Mouse (Mus musculus) midbrain, embryonic 11.5 days (tissue): ENCODE measurements at regions not wholly inside any gene's neighbourhood (a gene's known extent, or its start where the extent isn't known, plus 50 kb on each side); places are given as distances from the start of the nearest gene placed in this dataset.
"Not testable (repeated sequence)": the region's sequence is repeated elsewhere in the genome, so short reads cannot be mapped to it uniquely, and the experiment has no call there.

Experiments
- ATAC-seq: fragments of 200-750 bp; cut with Nextera tagmentation; 2 replicates; pipeline ENCODE4 v1.8.0; 2017; ENCODE audit warnings: moderate TSS enrichment, moderate library complexity; ENCODE audit not compliant: low FRiP score
- DNase-seq: peaks from one replicate; pipeline ENCODE4 v3.0.0; 2015; ENCODE audit warnings: low spot score; ENCODE audit errors: missing footprints
- H3K27ac ChIP-seq: fragments of 300-500 bp; sonication (generic); 2 replicates; pipeline ENCODE4 v1.5.1; 2014; ENCODE audit warnings: low read depth, low read length
- H3K27me3 ChIP-seq: fragments of 300-500 bp; sonication (generic); 2 replicates; pipeline ENCODE4 v1.6.1; 2014; ENCODE audit warnings: mild to moderate bottlenecking, low read length, moderate library complexity, mixed read lengths; ENCODE audit not compliant: control insufficient read depth, insufficient read depth
- H3K36me3 ChIP-seq: fragments of 300-500 bp; sonication (generic); 2 replicates; pipeline ENCODE4 v1.6.1; 2014; ENCODE audit warnings: mild to moderate bottlenecking, low read length, moderate library complexity, mixed read lengths; ENCODE audit not compliant: control insufficient read depth, insufficient read depth
- H3K4me1 ChIP-seq: fragments of 300-500 bp; sonication (generic); 2 replicates; pipeline ENCODE4 v1.6.1; 2014; ENCODE audit warnings: low read length; ENCODE audit not compliant: control insufficient read depth, insufficient read depth
- H3K4me2 ChIP-seq: fragments of 300-500 bp; sonication (generic); 2 replicates; pipeline ENCODE4 v1.6.1; 2014; ENCODE audit warnings: mild to moderate bottlenecking, moderate library complexity
- H3K4me3 ChIP-seq: fragments of 300-500 bp; sonication (generic); 2 replicates; pipeline ENCODE4 v1.5.1; 2014; ENCODE audit warnings: low read depth, low read length
- H3K9ac ChIP-seq: fragments of 300-500 bp; sonication (generic); 2 replicates; pipeline ENCODE4 v1.6.1; 2014; ENCODE audit warnings: low read length
- H3K9me3 ChIP-seq: fragments of 300-500 bp; sonication (generic); 2 replicates; pipeline ENCODE4 v1.6.1; 2016; ENCODE audit warnings: low read length; ENCODE audit not compliant: control insufficient read depth
- WGBS: fragments of 180-500 bp; shearing (Covaris S2); extraction: QIAGEN DNeasy Blood & Tissue Kit; methylation state at CpG from one replicate; pipeline ENCODE4 v1.1.7; 2014; 5-methylcytosine and 5-hydroxymethylcytosine counted together

GRCm38 (mm10) chr12:69463327-69463726 lies 91.1 kb upstream of the Gm9887 start:
- not testable (repeated sequence) for H3K9ac ChIP-seq, H3K4me3 ChIP-seq, H3K9me3 ChIP-seq, H3K36me3 ChIP-seq, H3K4me2 ChIP-seq, ATAC-seq, H3K27me3 ChIP-seq, H3K27ac ChIP-seq, H3K4me1 ChIP-seq
- DNase-seq, result peak; percentile 83
- 97% methylated on average over 6 of the region's 6 CpGs for WGBS

GRCm38 (mm10) chr12:69461888-69462840 lies 89.9 kb upstream of the Gm9887 start:
- peak overlapping the region; percentile 51 for H3K9ac ChIP-seq
- H3K4me2 ChIP-seq, result peak overlapping the region; percentile 41
- ATAC-seq, result peak; percentile 82
- H3K36me3 ChIP-seq, result no peaks in the 10 kb centered on the region
- peak overlapping the region; percentile 19; the same call in 1 of the 2 replicates for H3K4me3 ChIP-seq
- no peaks in the 10 kb centered on the region for H3K9me3 ChIP-seq
- no peaks in the 10 kb centered on the region for H3K27me3 ChIP-seq
- H3K4me1 ChIP-seq, result no peaks in the 10 kb centered on the region
- no peak overlapping the region; the same call in 1 of the 2 replicates for H3K27ac ChIP-seq
- WGBS, result 31% methylated on average over 30 of the region's 30 CpGs
- peak; percentile 92 for DNase-seq

GRCm38 (mm10) chr12:69460552-69461079 lies 88.4 kb upstream of the Gm9887 start:
- ATAC-seq, result no peak
- no peak overlapping the region for H3K9ac ChIP-seq
- no peaks in the 10 kb centered on the region for H3K4me1 ChIP-seq
- no peaks in the 10 kb centered on the region for H3K36me3 ChIP-seq
- H3K4me2 ChIP-seq, result no peak overlapping the region
- H3K9me3 ChIP-seq, result no peaks in the 10 kb centered on the region
- no peak overlapping the region for H3K27ac ChIP-seq
- no peaks in the 10 kb centered on the region for H3K27me3 ChIP-seq
- peak; percentile 70 for DNase-seq
- 81% methylated on average over 3 of the region's 3 CpGs for WGBS
- H3K4me3 ChIP-seq, result no peak overlapping the region

GRCm38 (mm10) chr12:69458170-69458841 lies 86.0 kb upstream of the Gm9887 start:
- Histone ChIP-seq H3K4me3 (no peak overlapping the region), H3K4me1 (no peaks in the 10 kb centered on the region), H3K9ac (no peak overlapping the region), H3K4me2 (no peak overlapping the region), H3K27ac (no peak overlapping the region), H3K36me3 (no peaks in the 10 kb centered on the region), H3K27me3 (no peaks in the 10 kb centered on the region), H3K9me3 (no peaks in the 10 kb centered on the region)
- peak; percentile 35 for DNase-seq
- no peak for ATAC-seq
- 74% methylated on average over 14 of the region's 14 CpGs for WGBS

- WGBS, result 92% methylated on average over 3 of the region's 3 CpGs
- no peak overlapping the region for H3K9ac ChIP-seq
- DNase-seq, result peak; percentile 53
Measured at GRCm38 (mm10) chr12:69456746-69457145, 84.5 kb upstream of the Gm9887 start.

GRCm38 (mm10) chr12:69456116-69456515 lies 83.9 kb upstream of the Gm9887 start:
- no peak for ATAC-seq
- no peak overlapping the region for H3K27ac ChIP-seq
- no peaks in the 10 kb centered on the region for H3K4me1 ChIP-seq
- no peaks in the 10 kb centered on the region for H3K36me3 ChIP-seq
- 86% methylated on average over 12 of the region's 12 CpGs for WGBS
- DNase-seq, result peak; percentile 71
- H3K27me3 ChIP-seq, result no peaks in the 10 kb centered on the region
- no peak overlapping the region for H3K4me2 ChIP-seq
- H3K9ac ChIP-seq, result no peak overlapping the region
- H3K9me3 ChIP-seq, result no peaks in the 10 kb centered on the region
- no peak overlapping the region for H3K4me3 ChIP-seq

More at GRCm38 (mm10) chr12:69456746-69457145, 84.5 kb upstream of the Gm9887 start:
- Histone ChIP-seq H3K27me3 (no peaks in the 10 kb centered on the region), H3K4me3 (no peak overlapping the region), H3K4me1 (no peaks in the 10 kb centered on the region), H3K9me3 (no peaks in the 10 kb centered on the region), H3K27ac (no peak overlapping the region), H3K36me3 (no peaks in the 10 kb centered on the region), H3K4me2 (no peak overlapping the region)
- ATAC-seq, result no peak

GRCm38 (mm10) chr12:69455566-69455965 lies 83.3 kb upstream of the Gm9887 start:
- no peaks in the 10 kb centered on the region for H3K9me3 ChIP-seq
- H3K27me3 ChIP-seq, result no peaks in the 10 kb centered on the region
- WGBS, result 60% methylated on average over 5 of the region's 5 CpGs
- no peak for DNase-seq
- no peak overlapping the region for H3K9ac ChIP-seq
- H3K4me3 ChIP-seq, result no peak overlapping the region
- no peaks in the 10 kb centered on the region for H3K4me1 ChIP-seq
- H3K27ac ChIP-seq, result no peak overlapping the region
- H3K36me3 ChIP-seq, result no peaks in the 10 kb centered on the region
- no peak for ATAC-seq
- no peak overlapping the region for H3K4me2 ChIP-seq

- 89% methylated on average over 6 of the region's 6 CpGs for WGBS
- ATAC-seq, result no peak
- no peak overlapping the region for H3K4me2 ChIP-seq
Measured at GRCm38 (mm10) chr12:69453544-69453943, 81.3 kb upstream of the Gm9887 start.

GRCm38 (mm10) chr12:69452986-69453385 lies 80.7 kb upstream of the Gm9887 start:
- Histone ChIP-seq H3K27ac (no peak overlapping the region), H3K4me2 (no peak overlapping the region), H3K9me3 (no peaks in the 10 kb centered on the region), H3K9ac (no peak overlapping the region), H3K27me3 (no peaks in the 10 kb centered on the region), H3K36me3 (no peaks in the 10 kb centered on the region), H3K4me3 (no peak overlapping the region), H3K4me1 (no peaks in the 10 kb centered on the region)
- DNase-seq (no peak), ATAC-seq (no peak)
- WGBS, result 85% methylated on average over 10 of the region's 10 CpGs

More at GRCm38 (mm10) chr12:69453544-69453943, 81.3 kb upstream of the Gm9887 start:
- no peaks in the 10 kb centered on the region for H3K4me1 ChIP-seq
- H3K27ac ChIP-seq, result no peak overlapping the region
- DNase-seq, result no peak
- H3K36me3 ChIP-seq, result no peaks in the 10 kb centered on the region
- no peak overlapping the region for H3K4me3 ChIP-seq
- H3K9me3 ChIP-seq, result no peaks in the 10 kb centered on the region
- H3K27me3 ChIP-seq, result no peaks in the 10 kb centered on the region
- H3K9ac ChIP-seq, result no peak overlapping the region
